Mouse (Mus musculus) mouse trophoblast stem cell (cell line): ENCODE measurements around the gene Fstl3.

Source experiments
- in situ Hi-C, 2 experiments: fragments of 300-500 bp; cut with MseI, MboI; formaldehyde crosslinking; loops; 2 replicates in 1 of 2; 3 replicates in 1 of 2; pipeline ENCODE4 v1.15.1; 2025

Fstl3 gene

DNA sequence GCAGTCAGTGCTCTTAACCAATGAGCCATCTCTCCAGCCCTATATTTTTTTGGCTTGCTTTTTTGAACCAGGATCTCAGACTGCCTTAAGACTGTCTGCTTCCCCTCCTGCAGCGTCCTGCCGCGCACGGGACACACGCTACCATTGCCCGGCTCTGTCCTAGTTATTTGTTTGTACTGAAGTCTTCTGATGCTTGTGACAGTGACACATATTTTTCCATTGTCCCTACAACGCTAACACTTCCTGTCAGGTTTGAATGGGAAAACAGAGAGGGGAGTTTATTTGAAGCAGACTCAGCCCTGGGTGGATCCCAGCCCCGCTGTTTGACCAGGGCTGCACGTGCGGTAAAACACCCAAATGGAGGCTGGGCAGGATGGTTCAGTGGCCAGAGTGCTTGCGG is 31.7 kb downstream of the Fstl3 start:
- in situ Hi-C loops: no loop called here

DNA sequence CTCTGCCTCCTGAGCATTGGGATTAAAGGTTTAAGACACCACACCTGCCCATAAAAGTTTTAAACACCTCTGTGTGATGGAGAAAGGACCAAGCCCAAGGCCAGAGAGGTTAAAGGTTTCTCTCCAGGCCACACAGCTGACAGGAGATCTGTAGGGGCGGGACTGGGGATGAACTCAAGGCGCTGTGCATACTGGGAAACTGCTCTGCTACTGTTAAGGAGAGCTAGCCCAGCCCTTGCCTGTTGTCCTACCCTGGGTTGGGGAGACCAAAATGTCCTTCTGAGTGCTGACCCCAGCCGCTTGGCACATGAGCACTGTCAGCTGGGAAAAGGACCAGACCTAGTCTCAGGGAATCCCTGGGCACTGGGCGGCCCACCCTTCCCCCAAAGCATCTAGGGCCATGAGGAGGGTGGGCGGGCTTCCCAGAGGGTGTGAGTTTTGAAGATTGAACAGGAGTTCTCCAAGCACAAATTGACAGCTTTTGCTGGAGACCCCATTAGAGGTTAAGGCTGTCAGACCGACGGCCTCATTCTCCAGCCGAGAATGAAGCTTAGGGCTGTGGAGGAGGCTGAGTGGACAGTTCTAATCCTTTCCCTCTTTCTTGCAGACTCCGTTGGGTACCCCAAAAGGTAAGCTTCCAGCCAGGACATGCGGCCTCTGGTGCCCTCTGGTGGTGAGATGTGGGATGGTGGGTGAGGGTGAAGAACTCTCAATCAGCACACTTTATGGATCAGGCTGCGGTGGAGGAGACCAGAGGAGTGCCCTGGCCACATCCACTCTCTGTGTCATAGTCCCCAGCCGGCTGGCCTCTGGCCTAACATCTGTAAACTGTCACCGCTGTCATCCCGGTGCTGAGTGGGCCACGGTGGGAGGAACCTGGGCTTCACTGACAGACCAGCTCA is 34.9 kb downstream of the Fstl3 start:
- in situ Hi-C loops: no loop called here

DNA sequence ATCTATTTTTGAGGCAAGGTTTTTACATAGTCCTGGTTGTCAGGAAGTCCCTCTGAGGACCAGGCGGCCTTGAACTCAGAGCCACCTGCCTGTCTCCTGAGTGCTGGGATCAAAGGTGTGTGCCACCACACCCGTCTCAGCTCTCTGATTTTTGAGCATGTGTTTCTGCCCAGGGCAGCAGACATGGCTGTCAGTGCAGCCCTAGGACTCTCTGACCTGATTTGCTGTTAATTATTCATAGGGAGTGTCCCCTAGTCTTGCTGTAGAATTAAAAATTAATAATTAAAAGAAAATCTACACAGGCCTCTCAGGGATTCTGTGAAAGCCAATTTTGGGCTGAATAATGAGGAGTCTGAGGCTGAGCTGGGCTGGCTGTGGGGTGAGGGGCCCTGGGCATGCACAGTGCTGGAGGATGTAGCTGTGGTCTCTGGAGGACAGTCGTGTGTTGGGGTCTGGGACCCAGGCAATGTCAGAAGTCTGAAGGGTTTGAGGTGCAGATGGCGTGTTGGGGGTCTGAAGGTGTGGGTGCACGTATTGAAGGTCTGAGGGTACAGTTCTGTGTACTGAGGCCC is 37.3 kb downstream of the Fstl3 start:
- in situ Hi-C loops: no loop called here

DNA sequence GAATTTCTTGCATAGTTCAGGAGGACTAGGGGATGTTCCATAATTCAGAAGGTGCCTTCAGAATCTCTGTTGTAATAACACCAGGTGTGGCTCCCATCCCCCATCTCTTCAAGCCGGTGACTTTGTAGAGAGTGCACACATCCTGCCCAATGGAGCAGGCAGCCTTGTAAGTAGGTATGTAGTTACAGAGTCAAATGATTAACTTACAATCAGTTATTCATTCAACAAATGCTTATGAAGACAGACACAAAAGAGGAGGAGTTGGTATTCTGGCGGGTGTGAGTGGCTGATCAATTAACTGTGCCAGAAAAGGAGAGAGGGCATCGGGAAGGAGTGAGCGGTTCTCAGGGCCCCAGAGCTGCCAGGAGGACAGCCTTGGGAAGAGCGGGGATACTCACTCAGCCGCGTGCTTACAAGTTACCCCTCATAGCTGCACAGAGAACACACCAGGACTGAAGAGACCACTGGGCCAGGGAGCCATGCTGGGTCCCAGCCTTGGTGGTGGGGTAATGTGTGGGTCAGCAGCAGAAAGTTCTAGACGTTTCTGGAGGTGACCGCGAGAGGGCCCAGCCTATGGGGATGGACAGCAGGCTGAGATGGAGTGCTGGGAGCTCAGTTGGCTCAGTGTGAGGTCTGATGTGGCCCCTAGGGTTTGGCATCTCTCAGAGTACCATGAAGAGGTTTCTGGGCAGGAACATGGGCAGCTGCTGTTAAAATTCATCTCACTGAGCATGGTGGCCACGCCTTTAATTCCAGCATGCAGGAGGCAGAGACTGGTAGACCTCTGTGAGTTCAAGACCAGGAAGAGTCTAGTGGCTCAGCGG is 38.8 kb downstream of the Fstl3 start:
- in situ Hi-C loops: no loop called here

DNA sequence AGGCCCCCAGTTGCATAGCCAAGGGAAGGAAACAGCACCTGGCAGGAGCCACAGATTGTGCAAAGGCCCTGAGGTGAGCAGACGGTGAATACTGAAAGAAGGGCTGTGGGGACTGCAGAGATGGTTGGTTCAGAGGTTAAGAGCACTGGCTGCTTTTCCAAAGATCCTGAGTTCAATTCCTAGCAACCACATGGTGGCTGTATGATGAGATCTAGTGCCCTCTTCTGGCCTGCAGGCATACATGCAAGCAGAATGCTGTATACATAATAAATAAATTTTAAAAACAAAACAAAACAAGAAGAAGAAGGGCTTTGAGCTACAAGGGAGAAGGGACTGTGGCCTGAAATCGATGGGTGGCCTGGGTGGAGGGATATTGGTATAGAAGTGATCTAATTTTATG is 40.0 kb downstream of the Fstl3 start:
- in situ Hi-C loops: no loop called here

DNA sequence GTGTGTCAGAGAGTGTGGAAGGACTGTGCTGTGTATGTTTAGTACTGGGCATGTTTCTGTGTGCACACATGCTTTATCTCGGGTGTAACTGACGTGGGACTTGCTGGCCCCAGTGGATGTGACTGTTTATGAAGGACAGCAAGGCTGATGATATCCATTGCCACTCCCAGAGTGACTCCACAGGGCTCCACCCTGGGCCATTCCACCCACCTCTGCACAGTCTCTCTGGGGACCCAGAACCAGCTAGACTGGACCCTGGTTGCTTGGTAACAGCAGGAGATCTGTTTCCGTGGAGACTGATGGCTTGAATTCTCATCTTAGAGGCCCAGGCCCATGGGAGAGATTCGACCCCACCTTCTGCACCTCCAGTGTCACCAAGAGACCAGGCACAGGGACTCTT is 41.2 kb downstream of the Fstl3 start:
- in situ Hi-C loops: no loop called here

DNA sequence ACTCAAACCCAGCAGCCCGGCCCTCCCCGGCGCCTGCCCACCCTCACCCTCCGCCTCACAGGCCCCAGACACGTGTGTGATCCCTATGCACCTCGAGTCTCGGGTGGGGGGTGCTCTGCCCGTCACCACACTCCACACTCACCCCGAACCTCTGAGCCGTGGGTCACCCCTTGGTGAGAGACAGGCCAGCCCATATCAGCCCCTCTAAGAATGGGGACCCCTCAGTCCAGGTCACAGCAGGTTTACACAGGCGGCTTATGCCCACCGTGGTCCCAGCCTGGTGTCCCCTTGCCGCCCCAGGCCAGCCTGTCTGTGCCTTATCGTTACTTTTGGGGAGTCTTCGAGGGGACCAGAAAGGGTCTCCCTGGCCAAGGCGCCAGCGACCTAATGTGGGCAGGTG is 42.5 kb downstream of the Fstl3 start:
- in situ Hi-C loops: no loop called here

DNA sequence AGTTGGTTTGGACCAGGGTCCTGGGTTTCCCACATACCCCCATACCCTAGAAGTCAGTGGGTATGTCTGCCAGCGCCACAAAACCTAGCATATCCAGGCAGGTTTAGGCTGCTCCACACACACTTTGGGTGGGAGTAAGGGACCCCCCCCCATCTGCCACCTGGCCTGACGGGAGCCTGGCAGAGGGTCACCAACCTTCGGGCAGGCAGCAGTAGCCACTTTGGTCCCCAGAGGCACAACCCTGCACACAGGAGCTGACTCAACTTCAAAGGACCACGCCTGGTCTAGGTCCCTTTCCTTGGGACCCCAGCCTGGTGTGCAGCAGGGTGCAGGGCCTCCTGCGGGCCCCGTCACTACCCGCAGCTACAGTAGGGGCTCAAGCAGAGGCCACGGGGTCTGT is 43.2 kb downstream of the Fstl3 start:
- in situ Hi-C loops: no loop called here

DNA sequence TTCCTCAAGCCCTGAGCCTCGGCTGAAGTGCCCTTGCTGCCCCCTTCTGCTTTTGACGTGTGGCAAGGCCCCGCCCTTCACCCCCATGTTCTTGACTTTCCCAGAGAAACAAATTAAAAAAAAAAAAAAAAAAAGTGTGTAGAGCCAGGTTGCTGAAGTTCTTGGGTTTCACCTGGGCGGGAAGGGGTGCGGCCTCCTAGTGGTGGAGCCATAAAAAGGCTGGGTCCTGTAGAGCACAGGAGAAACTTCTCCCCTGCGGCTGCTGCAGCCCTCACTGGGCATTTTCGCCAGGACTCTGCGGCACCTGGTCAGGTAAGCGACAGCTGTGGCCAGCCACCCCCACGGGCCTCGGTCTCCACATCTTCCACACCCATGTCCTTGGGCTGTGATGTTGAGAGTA is 43.7 kb downstream of the Fstl3 start, which contains the start of gene Misp:
TSS of gene Misp (plus strand) at position 208 of the 400 bp plus-strand sequence.
- in situ Hi-C loops: no loop called here

DNA sequence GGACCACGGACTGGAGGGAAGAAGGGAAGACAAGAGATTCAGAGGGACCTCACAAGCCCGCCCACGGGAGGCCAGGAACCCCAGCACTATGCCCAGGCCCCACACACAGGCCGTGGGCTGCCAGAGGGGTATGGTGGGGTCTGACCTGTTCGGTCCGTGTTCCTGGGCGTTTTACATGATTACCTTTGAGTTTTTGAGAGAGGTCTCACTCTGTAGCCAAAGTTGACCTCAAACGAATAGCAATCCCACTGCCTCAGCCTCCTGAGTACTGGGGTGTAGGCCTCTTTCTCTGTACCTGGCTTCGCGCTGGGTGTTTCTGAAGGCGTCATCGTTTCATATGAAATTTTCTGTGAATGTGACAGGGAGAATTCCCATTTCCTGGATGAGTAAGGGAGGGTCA is 44.7 kb downstream of the Fstl3 start:
- in situ Hi-C loops: no loop called here

DNA sequence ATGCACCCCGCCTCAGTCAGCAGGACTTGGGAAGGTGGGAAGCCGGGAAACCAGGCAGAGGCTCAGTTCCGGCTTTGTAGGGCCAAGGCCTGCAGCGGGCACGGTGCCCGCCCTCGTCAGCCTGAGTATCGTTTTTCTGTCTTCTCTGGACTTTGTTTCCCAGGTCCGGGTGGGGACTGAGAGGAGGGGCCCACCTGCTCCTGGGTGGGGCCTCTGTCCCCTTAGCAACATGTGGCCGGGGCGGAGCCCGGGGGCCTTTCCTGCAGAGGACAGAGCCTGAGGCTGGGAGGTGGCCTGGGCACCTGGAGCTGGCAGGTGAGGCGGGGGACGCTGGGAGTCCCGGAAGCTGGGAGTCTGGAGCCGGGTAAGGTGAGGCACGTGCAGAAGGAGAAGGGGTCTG is 45.3 kb downstream of the Fstl3 start:
- in situ Hi-C loops: no loop called here

DNA sequence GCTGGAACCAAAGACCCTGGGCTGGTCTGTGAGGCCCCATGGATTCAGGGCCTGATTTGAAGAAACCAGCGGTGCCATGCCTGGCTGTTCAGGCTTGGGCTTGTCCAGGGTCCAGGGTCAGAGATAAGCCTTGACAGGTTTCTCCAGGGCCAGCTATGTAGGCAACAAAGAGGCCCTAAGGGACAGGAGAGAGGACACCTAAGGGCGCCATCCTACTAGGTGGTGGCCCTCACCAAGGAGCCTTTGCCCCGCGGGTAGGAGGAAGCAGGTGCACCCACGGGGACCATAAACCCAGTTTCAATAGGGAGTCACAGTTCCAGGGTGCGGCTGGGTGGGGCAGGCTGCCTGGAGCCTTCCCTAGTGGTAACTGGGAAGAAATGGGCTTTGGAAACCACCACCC is 45.9 kb downstream of the Fstl3 start:
- in situ Hi-C loops: no loop called here

DNA sequence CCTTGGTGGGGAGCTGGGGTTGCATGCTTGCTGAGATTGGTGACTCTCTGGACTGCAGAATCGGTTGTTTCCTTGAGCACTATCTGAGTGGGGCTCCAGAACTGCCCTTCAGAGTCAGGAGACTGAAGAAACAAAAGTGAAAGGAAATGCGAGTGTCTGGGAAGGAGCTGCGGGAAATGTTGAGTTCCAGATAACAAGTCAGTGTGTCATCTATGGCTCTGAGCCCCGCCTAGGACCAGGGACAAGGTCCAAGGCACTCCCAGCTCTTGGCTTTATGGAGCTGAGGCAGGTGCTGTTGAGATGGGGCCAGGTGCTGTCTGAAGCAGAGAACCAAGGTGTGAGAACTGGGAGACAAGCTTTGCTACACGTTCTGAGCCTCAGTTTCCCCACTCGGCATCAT is 47.3 kb downstream of the Fstl3 start:
- in situ Hi-C loops: no loop called here

DNA sequence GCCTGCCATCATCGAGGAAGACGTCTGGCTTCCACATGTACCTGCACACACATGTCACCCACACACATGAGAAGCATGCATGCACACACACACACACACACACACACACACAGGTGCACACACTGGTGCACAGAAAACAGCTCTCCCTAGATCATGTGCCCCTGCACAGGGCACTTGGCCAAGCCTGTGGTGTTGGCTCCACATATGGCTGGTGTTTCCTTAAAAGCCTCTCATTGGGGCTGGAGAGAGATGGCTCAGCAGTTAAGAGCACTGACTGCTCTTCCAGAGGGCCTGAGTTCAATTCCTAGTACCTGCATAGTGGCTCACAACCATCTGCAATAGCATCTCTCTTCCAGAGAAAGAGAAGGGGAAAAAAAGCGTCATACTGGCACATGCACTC is 54.5 kb downstream of the Fstl3 start:
- in situ Hi-C loops: no loop called here
